Mouse (Mus musculus): ENCODE measurements at regions not wholly inside any gene's neighbourhood (a gene's known extent, or its start where the extent isn't known, plus 50 kb on each side); places are given as distances from the start of the nearest gene placed in this dataset.

GRCm38 (mm10) chr7:95814865-95815264 lies 356.2 kb upstream of the Tenm4 start:
- WGBS (ENCODE audit: insufficient replicate concordance) = 53% methylated on average over 2 of the region's 2 CpGs

GRCm38 (mm10) chr7:95823539-95823938 lies 347.5 kb upstream of the Tenm4 start:
- no peak for ATAC-seq (replicated peaks; ENCODE audit: insufficient number of reproducible peaks, low FRiP score, low TSS enrichment)
- Histone ChIP-seq H3K9me3 (replicated peaks; ENCODE audit: control insufficient read depth, low read length) (no peaks in the 10 kb centered on the region), H3K4me2 (no peak overlapping the region), H3K27ac (ENCODE audit: low read depth, low read length) (no peak overlapping the region), H3K27me3 (ENCODE audit: control insufficient read depth, insufficient read depth, low read length) (no peaks in the 10 kb centered on the region), H3K4me3 (ENCODE audit: low read depth, low read length) (no peak overlapping the region), H3K36me3 (ENCODE audit: control insufficient read depth, insufficient read depth, low read length) (no peaks in the 10 kb centered on the region), H3K4me1 (ENCODE audit: control insufficient read depth, insufficient read depth, low read length) (no peaks in the 10 kb centered on the region), H3K9ac (ENCODE audit: low read depth, low read length) (no peak overlapping the region)
- 84% methylated on average over 4 of the region's 4 CpGs for WGBS (ENCODE audit: insufficient replicate concordance)

More at GRCm38 (mm10) chr7:95814865-95815264, 356.2 kb upstream of the Tenm4 start:
- no peak overlapping the region for H3K9ac ChIP-seq (ENCODE audit: low read depth, low read length)
- H3K27ac ChIP-seq (ENCODE audit: low read depth, low read length) = no peak overlapping the region
- H3K4me3 ChIP-seq (ENCODE audit: low read depth, low read length) = no peak overlapping the region
- H3K9me3 ChIP-seq (replicated peaks; ENCODE audit: control insufficient read depth, low read length) = no peaks in the 10 kb centered on the region
- H3K4me2 ChIP-seq = no peak overlapping the region
- ATAC-seq (replicated peaks; ENCODE audit: insufficient number of reproducible peaks, low FRiP score, low TSS enrichment) = no peak
- H3K27me3 ChIP-seq (ENCODE audit: control insufficient read depth, insufficient read depth, low read length) = no peaks in the 10 kb centered on the region
- H3K4me1 ChIP-seq (ENCODE audit: control insufficient read depth, insufficient read depth, low read length) = no peaks in the 10 kb centered on the region
- H3K36me3 ChIP-seq (ENCODE audit: control insufficient read depth, insufficient read depth, low read length) = no peaks in the 10 kb centered on the region

DNA sequence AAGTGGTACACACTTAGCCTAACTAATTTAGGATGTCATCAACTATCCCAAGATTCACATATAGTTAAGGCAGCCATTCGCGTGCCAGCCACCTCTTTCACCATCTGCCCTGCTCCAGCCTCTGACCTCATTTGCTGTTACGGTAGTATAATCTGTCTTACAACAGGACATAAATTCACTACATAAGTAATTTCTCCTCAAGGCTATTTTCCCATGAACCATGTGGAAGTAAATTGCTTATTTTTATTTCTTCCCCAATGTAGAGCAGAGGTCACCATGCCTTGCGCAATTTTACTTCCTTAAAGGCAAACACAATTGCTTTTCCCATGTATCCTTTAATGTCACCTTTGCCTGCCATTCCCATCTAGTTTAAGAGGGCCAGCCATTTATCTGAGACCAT lies 341.2 kb upstream of the Tenm4 start:
- Histone ChIP-seq H3K4me3 (ENCODE audit: low read depth, low read length) (no peak overlapping the region), H3K36me3 (ENCODE audit: control insufficient read depth, insufficient read depth, low read length) (no peaks in the 10 kb centered on the region), H3K4me2 (no peak overlapping the region), H3K9ac (ENCODE audit: low read depth, low read length) (no peak overlapping the region), H3K27me3 (ENCODE audit: control insufficient read depth, insufficient read depth, low read length) (no peaks in the 10 kb centered on the region), H3K4me1 (ENCODE audit: control insufficient read depth, insufficient read depth, low read length) (no peaks in the 10 kb centered on the region), H3K9me3 (replicated peaks; ENCODE audit: control insufficient read depth, low read length) (no peaks in the 10 kb centered on the region), H3K27ac (ENCODE audit: low read depth, low read length) (no peak overlapping the region)
- ATAC-seq (replicated peaks; ENCODE audit: insufficient number of reproducible peaks, low FRiP score, low TSS enrichment) = no peak
- 87% methylated on average over 4 of the region's 4 CpGs for WGBS (ENCODE audit: insufficient replicate concordance)

GRCm38 (mm10) chr7:95834236-95834919 lies 336.7 kb upstream of the Tenm4 start:
- 85% methylated on average over 10 of the region's 10 CpGs for WGBS (ENCODE audit: insufficient replicate concordance)
- Histone ChIP-seq H3K27ac (ENCODE audit: low read depth, low read length) (no peak overlapping the region), H3K9me3 (replicated peaks; ENCODE audit: control insufficient read depth, low read length) (no peaks in the 10 kb centered on the region), H3K27me3 (ENCODE audit: control insufficient read depth, insufficient read depth, low read length) (no peaks in the 10 kb centered on the region), H3K4me3 (ENCODE audit: low read depth, low read length) (no peak overlapping the region), H3K4me1 (ENCODE audit: control insufficient read depth, insufficient read depth, low read length) (no peaks in the 10 kb centered on the region), H3K4me2 (no peak overlapping the region), H3K9ac (ENCODE audit: low read depth, low read length) (no peak overlapping the region), H3K36me3 (ENCODE audit: control insufficient read depth, insufficient read depth, low read length) (no peaks in the 10 kb centered on the region)
- ATAC-seq (replicated peaks; ENCODE audit: insufficient number of reproducible peaks, low FRiP score, low TSS enrichment) = no peak

- no peak overlapping the region for H3K4me2 ChIP-seq
- no peaks in the 10 kb centered on the region for H3K9me3 ChIP-seq (replicated peaks; ENCODE audit: control insufficient read depth, low read length)
- H3K4me3 ChIP-seq (ENCODE audit: low read depth, low read length) = no peak overlapping the region
- no peak overlapping the region for H3K9ac ChIP-seq (ENCODE audit: low read depth, low read length)
- no peaks in the 10 kb centered on the region for H3K27me3 ChIP-seq (ENCODE audit: control insufficient read depth, insufficient read depth, low read length)
- no peak overlapping the region for H3K27ac ChIP-seq (ENCODE audit: low read depth, low read length)
- H3K36me3 ChIP-seq (ENCODE audit: control insufficient read depth, insufficient read depth, low read length) = no peaks in the 10 kb centered on the region
- WGBS (ENCODE audit: insufficient replicate concordance) = 68% methylated on average over 2 of the region's 2 CpGs
- no peaks in the 10 kb centered on the region for H3K4me1 ChIP-seq (ENCODE audit: control insufficient read depth, insufficient read depth, low read length)
- no peak for ATAC-seq (replicated peaks; ENCODE audit: insufficient number of reproducible peaks, low FRiP score, low TSS enrichment)
Measured at GRCm38 (mm10) chr7:95840476-95840875, 330.6 kb upstream of the Tenm4 start.

GRCm38 (mm10) chr7:95849874-95850273 lies 321.2 kb upstream of the Tenm4 start:
- Histone ChIP-seq H3K36me3 (ENCODE audit: control insufficient read depth, insufficient read depth, low read length) (no peaks in the 10 kb centered on the region), H3K9me3 (replicated peaks; ENCODE audit: control insufficient read depth, low read length) (no peaks in the 10 kb centered on the region), H3K4me1 (ENCODE audit: control insufficient read depth, insufficient read depth, low read length) (no peaks in the 10 kb centered on the region), H3K27me3 (ENCODE audit: control insufficient read depth, insufficient read depth, low read length) (no peaks in the 10 kb centered on the region), H3K27ac (ENCODE audit: low read depth, low read length) (no peak overlapping the region), H3K4me2 (no peak overlapping the region), H3K9ac (ENCODE audit: low read depth, low read length) (no peak overlapping the region), H3K4me3 (ENCODE audit: low read depth, low read length) (no peak overlapping the region)
- WGBS (ENCODE audit: insufficient replicate concordance) = 80% methylated on average over 2 of the region's 2 CpGs
- no peak for ATAC-seq (replicated peaks; ENCODE audit: insufficient number of reproducible peaks, low FRiP score, low TSS enrichment)

DNA sequence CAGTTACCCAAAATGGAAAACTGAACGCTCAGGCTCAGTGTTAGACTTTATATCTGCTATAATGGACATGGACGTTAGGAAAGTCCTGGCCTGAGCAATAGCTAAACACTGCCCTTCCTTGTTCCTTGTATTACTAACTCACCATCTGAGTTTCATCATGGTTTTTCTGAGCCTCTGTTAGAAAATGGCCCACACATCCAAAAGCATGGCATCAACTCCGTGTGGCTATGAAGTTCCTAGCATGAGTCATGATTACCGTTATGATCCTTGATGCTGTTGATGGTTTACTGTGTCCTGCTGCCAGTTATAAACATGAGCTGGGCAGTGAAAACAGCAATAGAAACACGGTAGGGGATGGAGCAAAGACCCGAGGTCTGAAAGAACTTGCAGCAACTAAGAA lies 318.4 kb upstream of the Tenm4 start:
- Histone ChIP-seq H3K27ac (ENCODE audit: low read depth, low read length) (no peak overlapping the region), H3K36me3 (ENCODE audit: control insufficient read depth, insufficient read depth, low read length) (no peaks in the 10 kb centered on the region), H3K27me3 (ENCODE audit: control insufficient read depth, insufficient read depth, low read length) (no peaks in the 10 kb centered on the region), H3K4me3 (ENCODE audit: low read depth, low read length) (no peak overlapping the region), H3K9me3 (replicated peaks; ENCODE audit: control insufficient read depth, low read length) (no peaks in the 10 kb centered on the region), H3K9ac (ENCODE audit: low read depth, low read length) (no peak overlapping the region), H3K4me1 (ENCODE audit: control insufficient read depth, insufficient read depth, low read length) (no peaks in the 10 kb centered on the region), H3K4me2 (no peak overlapping the region)
- ATAC-seq (replicated peaks; ENCODE audit: insufficient number of reproducible peaks, low FRiP score, low TSS enrichment) = no peak
- WGBS (ENCODE audit: insufficient replicate concordance) = 78% methylated on average over 6 of the region's 6 CpGs

- H3K4me2 ChIP-seq = no peak overlapping the region
- no peaks in the 10 kb centered on the region for H3K27me3 ChIP-seq (ENCODE audit: control insufficient read depth, insufficient read depth, low read length)
- no peak overlapping the region for H3K9ac ChIP-seq (ENCODE audit: low read depth, low read length)
- H3K4me3 ChIP-seq (ENCODE audit: low read depth, low read length) = no peak overlapping the region
- H3K9me3 ChIP-seq (replicated peaks; ENCODE audit: control insufficient read depth, low read length) = no peaks in the 10 kb centered on the region
- no peaks in the 10 kb centered on the region for H3K4me1 ChIP-seq (ENCODE audit: control insufficient read depth, insufficient read depth, low read length)
- no peak for ATAC-seq (replicated peaks; ENCODE audit: insufficient number of reproducible peaks, low FRiP score, low TSS enrichment)
- 59% methylated on average over 6 of the region's 6 CpGs for WGBS (ENCODE audit: insufficient replicate concordance)
- H3K27ac ChIP-seq (ENCODE audit: low read depth, low read length) = no peak overlapping the region
- no peaks in the 10 kb centered on the region for H3K36me3 ChIP-seq (ENCODE audit: control insufficient read depth, insufficient read depth, low read length)
Measured at GRCm38 (mm10) chr7:95853225-95853812, 317.7 kb upstream of the Tenm4 start.

DNA sequence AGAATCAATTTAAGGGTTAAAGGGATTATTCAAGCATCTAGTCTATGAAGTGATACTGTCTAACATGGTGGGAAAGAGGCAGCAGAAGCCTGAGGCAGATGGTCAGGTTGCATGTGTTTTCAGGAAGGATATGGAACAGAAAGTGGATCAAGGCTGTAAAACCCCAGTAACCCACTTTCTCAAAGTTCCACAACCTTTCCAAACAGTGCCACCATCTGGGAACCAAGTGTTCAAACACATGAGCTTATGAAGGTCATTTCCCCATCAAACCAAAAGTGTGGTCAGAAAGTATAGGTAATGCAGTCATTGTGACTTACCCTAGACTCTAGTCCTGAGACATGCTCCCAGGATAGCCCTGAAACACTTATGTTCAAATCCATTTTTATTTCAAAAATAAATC lies 312.8 kb upstream of the Tenm4 start:
- Histone ChIP-seq H3K27me3 (ENCODE audit: control insufficient read depth, insufficient read depth, low read length) (no peaks in the 10 kb centered on the region), H3K9me3 (replicated peaks; ENCODE audit: control insufficient read depth, low read length) (no peaks in the 10 kb centered on the region), H3K4me3 (ENCODE audit: low read depth, low read length) (no peak overlapping the region), H3K4me1 (ENCODE audit: control insufficient read depth, insufficient read depth, low read length) (no peaks in the 10 kb centered on the region), H3K4me2 (no peak overlapping the region), H3K9ac (ENCODE audit: low read depth, low read length) (no peak overlapping the region), H3K27ac (ENCODE audit: low read depth, low read length) (no peak overlapping the region), H3K36me3 (ENCODE audit: control insufficient read depth, insufficient read depth, low read length) (no peaks in the 10 kb centered on the region)
- no peak for ATAC-seq (replicated peaks; ENCODE audit: insufficient number of reproducible peaks, low FRiP score, low TSS enrichment)

All from heart, embryonic 11.5 days (tissue).